Mouse (Mus musculus) gastrocnemius, postnatal 14 days (tissue): ENCODE data around the gene Fosl2. TPM values are rescaled to one million over a fixed set of nuclear protein-coding genes. Genes with fewer than 3 reads are reported as not detected.

Experiments
- DNase-seq: peaks from one replicate; pipeline ENCODE4 v3.0.0; 2021; ENCODE audit warnings: mixed read lengths
- intact Hi-C: fragments of 180-260 bp; cut with DNase I; formaldehyde crosslinking; loops from one replicate; pipeline ENCODE4 v1.15.1; 2025; ENCODE audit warnings: low total_unique reads
- total RNA-seq, 2 experiments: library from RNA; stranded (reverse); gene quantifications; 2 replicates each; pipeline ENCODE4 v1.2.3; 2021

The Fosl2 gene
- total RNA-seq, 2 experiments from 2014 or later: 24.1 to 24.9 TPM

DNA sequence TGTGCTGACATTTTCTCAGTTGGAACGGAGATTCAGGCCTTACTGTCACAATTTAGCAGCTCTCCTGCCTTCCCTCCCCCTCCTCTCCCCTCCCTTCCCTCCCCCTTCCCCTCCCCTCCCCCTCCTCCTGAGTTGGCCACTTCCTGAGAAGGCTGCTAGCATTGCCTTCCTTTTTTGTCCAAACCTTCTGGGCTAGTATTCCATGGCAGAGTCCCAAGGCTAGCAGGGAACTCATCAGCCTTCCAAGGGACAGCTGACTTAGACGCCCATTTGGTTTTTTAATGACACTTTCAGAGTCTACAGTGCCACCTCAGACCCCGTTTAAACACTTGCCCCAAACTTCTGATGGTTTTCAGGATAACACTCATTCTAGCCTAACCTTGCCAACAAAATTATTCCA, 7.7 kb upstream of the Fosl2 start:
- DNase-seq: peak; percentile 47
- intact Hi-C loops: no loop called here

DNA sequence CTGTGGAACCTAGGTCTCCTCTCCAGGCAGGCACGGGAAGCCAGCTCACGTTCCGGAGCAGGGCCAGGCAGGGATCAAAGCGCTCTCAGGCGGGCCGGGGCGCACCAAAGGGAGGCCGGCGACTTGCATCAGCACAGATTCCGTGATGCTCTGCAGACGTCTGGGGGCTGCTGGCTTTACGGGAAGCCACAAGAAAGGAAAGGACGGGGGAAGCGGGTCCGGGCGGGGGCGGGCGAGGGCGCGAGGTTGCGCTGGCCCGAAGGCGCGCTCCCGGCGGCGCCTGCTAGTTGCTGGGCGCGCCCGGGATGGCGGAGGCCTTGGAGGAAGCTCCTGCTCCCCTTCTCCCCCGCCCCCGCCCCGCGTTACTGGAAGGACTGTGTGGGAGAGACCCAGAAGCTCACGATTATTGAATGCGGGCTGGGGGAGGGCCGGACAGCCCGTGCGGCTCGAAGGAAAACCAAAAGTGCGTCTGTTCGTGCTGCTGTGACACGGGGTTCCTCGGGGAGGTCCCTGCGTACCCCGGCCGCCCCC, 2.6 kb upstream of the Fosl2 start:
- intact Hi-C loops: no loop called here
- DNase-seq: peak; percentile 79

DNA sequence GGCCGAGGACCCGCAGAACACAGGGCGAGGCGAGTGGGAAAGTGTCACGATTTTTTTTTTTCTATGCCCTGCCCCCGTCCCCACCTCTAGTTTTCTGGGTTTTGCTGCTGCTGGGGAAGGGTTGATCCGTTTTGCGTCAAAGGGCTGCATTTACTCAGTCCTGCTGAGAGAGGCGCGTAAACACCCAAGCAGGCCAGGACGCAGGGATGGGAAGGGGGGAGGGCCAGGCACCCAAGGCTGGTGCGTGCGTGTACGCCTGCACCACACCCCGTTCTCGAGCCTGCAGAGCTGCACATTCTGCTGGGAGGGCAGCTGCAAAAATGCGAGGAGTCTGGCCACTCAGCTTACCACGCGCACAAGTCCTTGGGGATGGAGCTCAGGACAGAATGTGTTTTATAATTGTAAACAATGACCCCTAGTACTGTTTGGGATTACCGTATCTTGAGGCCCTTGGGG, 2.0 kb upstream of the Fosl2 start:
- peak; percentile 88 for DNase-seq
- intact Hi-C loops: no loop called here

DNA sequence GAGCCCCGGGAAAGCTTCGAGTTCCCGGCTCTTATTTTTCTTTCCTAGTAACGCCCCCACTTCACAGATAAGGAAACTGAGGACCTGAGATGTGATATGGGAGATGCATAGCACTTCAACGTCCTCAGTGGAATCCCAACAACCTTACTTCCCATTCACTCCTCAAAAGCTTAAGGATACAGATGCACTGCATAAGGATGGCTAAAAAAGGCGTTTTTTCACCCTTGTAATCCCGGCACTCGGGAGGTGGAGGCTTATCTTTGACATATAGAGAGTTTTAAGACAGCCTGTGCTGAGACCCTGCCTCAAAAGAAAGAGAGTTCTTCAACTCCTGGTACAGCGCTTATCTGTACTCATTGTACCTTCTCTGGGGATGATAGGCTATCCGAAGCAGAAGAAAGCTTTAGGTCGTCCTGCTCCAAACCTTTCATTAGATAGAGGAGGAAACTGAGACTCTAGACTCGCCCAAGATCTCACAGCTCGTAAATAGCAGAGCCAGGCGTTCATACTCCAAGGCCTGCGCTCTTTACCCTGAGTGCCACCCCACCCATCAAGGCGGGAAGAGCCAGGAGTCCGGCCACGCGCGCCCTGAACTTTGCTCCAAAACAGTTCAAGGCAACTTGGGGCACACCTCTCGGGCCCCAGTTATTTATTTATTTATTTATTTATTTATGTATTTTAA, 1.4 kb upstream of the Fosl2 start:
- intact Hi-C loops: no loop called here
- DNase-seq: no peak

DNA sequence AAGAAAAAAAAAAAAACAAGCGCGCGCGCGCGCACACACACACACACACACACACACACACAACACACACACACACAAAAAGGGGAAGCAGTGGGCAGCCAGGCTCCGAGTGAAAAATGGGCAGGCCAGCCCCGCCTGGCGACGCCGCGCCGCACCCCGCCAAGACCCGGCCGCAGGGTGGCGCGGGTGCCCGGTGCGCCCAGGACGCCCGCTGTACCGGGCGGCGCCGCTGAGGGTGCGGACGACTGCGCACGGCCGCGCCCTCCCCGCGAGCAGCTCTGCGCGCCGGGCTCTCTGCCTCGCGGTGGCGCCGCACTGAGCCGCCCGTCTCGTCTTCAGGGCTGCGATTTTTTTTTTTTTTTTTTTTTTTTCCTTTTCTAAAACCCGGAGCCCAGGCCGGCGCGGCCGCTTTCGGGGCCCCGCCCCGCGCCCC, 682 bp upstream of the Fosl2 start:
- intact Hi-C loops: no loop called here

DNA sequence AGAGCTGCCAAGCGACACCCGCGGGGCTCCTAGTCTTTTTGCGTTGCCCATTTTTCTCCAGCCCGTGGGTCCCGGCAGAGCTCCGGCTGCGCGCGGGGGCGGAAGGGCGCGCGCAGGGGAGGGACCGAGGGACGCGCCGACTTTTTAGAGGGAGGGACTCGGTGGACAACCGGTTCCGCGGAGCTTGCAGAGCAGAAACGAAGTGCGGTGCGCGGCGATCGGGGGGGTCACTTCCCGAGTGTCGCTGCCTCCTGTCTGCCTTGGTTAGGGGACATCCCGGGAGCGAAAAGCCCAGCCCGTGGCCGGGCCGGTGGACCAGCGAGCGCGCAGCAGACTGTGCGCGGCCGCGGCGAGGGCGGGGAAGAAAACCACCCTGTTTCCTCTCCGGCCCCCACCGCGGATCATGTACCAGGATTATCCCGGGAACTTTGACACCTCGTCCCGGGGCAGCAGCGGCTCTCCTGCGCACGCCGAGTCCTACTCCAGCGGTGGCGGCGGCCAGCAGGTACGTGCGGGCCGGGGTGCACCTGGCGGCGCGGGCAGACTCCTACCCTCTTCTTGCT, 781 bp downstream of the Fosl2 start:
- intact Hi-C loops: no loop called here
- DNase-seq: peak; percentile 81

More for the DNA sequence above, 682 bp upstream of the Fosl2 start:
- DNase-seq: no peak

DNA sequence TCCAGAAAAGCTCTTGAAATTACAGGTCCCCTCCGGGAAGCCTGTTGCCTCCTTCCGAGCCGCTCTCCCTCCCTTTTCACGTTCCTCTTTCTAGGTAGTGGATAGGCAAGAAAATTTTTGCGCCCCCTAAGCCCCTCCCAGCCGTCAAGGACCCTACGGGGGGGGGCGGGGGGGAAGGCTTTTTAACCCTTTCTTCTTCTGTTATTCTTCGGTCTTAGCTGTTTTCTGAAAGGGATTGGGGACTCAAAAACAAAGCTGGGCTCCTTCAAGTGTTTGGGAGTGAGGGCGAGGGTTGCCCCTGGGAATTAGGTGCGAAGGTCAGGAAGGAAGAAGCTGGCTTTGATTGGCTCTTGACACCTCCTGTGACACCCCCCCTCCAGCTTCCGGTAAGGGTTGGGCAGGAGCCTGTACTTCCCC, 1.5 kb downstream of the Fosl2 start:
- intact Hi-C loops: no loop called here
- peak; percentile 43 for DNase-seq

DNA sequence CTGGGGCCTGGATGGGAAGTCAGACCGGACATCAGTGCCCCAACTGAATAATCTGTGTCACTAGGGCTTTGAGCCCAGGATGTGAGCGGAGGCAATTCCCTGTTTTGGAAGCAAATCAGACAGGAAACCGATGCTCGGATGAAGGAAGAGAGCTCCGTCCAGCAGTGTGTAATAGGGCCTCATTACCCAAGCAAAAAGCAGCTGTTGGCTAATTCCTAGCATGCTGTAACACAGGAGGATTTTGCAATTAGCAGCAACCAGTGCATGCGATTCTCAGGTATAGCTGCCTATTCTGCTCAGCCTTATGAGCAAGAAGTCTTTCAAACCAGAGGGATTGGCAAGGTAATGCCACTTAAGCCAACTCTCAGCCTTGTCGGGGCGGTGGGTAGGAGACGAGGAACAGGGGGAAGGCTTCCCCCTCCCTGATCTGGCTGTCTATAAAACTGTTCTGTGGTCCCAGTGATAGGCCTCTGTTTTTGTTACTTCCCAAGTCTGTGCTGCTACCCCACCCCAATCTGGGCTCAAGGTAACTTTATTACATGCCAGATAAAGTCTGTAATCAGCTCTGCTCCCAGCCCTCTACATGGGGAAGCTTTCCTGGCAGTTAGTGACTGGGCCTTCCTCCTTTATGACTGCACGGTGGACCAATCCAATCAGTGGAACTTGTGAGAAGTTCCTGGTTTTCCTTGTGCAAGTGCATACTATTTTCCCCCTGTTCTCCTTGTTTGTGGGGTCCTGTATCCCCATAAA, 3.0 kb downstream of the Fosl2 start:
- intact Hi-C loops: no loop called here
- peak; percentile 45 for DNase-seq

DNA sequence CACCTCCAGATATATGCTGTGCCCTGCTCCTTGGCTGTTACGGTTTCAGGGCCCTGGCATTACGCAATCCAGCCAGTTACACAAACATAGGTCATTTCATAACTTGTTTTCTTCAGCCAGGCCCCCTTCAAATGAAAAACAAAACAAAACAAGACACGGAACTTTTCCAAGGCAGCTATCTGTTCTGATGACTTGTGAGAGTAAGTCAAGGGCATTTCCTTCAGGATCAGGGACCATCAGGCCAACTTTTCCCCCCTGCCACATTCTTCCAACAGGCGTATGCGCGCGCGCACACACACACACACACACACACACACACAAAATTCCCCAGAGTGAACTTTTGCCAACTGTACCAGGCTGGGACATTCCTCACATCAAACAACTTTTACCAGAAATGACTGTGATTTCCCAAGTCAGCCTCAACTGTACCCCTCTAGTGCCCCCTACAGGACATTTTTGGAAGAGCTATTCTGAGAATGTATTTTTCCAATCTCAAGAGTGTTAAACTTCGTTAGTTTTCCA, 4.0 kb downstream of the Fosl2 start:
- intact Hi-C loops: loop anchor here (10.0 kb wide), 2 partner anchors 215 to 525 kb away; no protein-coding TSS in a partner anchor
- no peak for DNase-seq

DNA sequence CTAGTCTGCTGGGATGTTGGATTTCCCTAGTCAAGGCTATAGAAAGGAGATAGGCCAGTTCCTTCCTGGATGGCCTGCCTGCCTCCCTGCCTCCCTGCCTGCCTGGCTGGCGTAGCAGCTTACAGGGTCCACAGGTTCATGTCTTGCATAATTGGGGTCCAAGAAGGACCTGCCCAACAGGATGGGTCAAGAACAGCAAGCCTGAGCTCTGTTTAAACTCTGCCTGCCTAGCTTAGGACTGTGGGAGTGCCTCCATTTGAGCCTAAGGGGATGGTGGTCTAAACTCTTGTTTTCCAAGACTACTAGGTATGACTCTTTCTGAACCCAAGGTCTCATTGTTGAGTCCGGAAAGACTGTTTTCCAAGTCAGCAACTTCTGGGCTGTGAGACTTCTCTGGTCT, 6.3 kb downstream of the Fosl2 start:
- DNase-seq: no peak
- intact Hi-C loops: loop anchor here (10.0 kb wide), 2 partner anchors 217 to 527 kb away; no protein-coding TSS in a partner anchor

DNA sequence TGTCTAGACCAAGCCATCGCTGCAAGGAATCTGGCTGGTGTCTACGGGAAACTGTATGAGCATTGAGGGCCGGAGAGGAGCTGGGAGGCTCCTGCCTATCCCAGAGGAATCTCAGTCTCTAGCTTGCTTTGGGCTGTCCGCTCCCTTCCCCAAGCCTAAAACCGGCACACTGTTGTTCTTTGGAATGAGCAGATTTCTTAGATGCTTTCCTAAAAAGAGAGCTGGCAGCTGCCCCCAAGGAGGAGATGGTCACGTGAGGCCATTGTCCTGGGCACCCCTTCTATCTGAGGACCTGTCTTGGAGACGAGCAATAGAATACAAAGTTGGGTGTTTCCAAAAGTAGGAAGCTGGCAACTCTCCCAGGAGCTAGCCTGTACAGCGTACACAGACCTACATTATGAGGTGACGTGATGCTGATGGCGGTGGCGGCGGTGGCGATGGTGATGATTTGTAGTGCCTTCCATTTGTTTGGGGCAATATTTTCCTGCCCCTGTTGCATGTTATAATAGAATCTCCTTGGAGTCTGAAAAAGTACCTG, 7.9 kb downstream of the Fosl2 start:
- intact Hi-C loops: loop anchor here (10.0 kb wide), 2 partner anchors 219 to 529 kb away; no protein-coding TSS in a partner anchor
- DNase-seq: no peak

DNA sequence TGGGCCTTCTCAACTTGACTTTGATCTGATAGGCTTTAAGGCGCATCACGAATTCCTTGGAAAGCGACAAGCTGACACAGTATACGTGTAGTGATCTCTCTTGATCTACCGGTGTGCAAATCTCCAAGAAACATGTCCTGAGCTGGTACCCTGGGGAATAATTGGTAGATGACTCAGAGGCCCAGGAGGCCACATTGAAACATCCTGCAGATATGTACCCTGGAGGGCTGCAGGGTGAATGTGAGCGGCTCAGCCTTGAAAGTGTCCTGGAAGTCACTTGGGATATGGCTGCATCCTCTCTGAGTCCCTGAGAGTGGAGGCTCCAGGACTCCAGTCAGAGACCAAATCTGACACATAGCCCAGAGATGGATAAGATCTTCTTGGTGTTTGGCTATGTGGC, 10.7 kb downstream of the Fosl2 start:
- no peak for DNase-seq
- intact Hi-C loops: loop anchor here (10.0 kb wide), 2 partner anchors 221 to 531 kb away; no protein-coding TSS in a partner anchor

DNA sequence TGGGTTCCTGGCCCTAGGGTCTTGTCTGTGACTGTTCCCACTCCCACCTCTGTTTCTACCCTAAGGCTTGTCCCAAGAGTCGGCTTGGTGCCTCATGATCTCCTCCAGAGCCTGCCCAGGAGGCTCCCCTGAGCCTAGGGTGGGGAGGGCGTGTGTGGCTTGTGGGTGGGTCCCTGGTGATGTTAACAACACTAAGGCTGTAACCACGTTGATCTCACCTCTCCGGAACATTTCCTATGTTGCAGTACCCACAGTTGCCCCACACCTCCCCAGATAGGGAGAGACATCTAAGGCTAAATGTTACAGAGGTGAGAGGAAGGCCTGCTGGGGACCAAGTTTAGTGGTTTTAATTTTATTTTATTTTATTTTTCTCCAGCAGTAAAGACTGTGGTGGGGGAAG, 13.0 kb downstream of the Fosl2 start:
- intact Hi-C loops: loop anchor here (10.0 kb wide), 2 partner anchors 224 to 534 kb away; no protein-coding TSS in a partner anchor
- no peak for DNase-seq

DNA sequence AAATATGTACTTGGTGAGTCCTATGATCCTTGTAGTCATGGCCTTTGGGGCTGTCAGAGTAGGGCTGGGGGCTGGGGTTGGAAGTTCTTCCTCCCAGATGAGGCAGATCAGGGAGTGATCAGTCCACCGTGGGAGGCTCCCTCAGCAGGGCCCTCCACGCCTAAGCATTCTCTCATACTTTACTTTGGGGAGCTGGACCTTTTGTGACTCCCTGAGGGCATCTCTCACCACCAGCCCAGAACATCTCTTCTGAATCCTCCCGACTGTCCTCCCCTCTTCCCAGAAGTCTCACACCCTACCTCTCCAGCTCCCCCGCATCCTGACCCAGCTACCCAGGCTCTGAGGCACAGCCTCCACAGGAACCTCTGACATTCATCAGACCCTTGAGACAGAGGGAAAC, 15.6 kb downstream of the Fosl2 start:
- intact Hi-C loops: loop anchor here (5.0 kb wide), 1 partner anchor 46 kb away; no protein-coding TSS in a partner anchor
- DNase-seq: no peak

DNA sequence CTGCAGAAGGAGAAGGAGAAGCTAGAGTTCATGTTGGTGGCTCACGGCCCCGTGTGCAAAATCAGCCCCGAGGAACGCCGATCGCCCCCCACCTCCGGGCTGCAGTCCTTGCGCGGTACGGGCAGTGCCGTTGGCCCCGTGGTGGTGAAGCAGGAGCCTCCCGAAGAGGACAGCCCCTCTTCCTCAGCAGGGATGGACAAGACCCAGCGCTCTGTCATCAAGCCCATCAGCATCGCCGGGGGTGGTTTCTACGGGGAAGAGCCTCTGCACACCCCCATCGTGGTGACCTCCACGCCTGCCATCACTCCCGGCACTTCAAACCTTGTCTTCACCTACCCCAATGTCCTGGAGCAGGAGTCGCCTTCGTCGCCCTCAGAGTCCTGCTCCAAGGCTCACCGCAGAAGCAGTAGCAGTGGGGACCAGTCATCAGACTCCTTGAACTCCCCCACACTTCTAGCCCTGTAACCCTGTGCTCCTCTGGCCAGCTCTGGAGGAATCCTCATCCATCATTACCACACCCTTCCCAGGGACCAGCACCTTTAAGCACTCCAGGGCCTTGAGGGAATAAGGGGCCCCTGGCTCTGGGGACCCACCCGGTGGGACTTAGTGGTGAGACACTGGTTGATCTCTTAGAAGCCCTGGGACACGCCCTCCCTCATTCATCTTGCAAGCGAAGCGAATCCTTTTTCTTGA, 17.3 kb downstream of the Fosl2 start:
- intact Hi-C loops: loop anchor here (5.0 kb wide), 1 partner anchor 44 kb away; no protein-coding TSS in a partner anchor
- no peak for DNase-seq

DNA sequence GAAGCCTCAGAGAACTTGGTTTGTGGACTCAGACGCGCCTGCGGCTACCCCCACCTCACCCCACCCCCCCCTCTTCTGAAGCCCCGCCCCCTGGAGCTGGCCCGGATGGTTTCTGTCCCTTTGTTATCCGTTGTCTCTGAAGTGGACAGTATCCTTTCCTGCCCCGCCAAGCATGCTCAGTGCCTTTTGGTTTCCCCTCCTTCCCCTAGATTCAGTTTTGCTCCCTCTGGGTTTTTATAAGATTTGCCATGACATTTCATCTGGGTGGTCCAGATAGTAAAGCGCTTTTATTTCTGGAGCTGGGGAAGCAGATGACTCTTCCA, 17.8 kb downstream of the Fosl2 start:
- no peak for DNase-seq
- intact Hi-C loops: loop anchor here (5.0 kb wide), 1 partner anchor 44 kb away; no protein-coding TSS in a partner anchor

DNA sequence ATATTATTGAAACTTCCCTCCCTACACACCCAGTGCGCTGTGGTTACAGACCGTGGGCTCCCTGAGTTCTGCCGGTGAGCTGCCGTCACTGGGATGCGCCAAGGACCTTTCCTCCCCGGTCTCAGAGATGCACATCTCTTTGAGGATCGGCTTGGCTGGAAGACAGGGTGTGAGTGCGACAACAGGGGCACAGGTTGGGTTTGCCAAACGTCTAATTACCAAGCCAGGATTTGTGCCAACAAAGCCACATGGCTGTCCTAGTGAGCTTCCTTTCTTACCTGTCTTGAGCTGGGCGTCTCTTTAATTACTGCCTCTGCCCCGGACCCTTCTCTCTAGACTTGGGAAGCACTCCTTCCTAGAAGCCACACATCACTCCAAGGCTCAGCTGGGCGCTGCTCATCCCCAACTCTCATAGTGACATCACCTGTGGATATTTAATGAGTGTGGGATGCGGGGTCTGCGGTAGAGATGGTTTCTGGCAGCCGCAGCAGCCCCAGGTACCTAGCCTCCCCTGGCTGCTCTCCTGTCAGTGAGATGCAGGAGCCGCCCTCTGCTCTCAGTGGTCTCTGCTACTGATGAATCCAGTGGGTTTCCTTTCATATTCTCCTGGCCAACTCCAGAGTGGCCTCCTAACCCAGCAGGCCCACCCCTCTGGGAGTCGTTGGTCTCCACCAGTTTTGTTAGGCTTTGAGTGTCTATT, 18.3 kb downstream of the Fosl2 start:
- intact Hi-C loops: loop anchor here (5.0 kb wide), 1 partner anchor 43 kb away; no protein-coding TSS in a partner anchor

More for the DNA sequence above, 18.3 kb downstream of the Fosl2 start:
- no peak for DNase-seq
